Mouse (Mus musculus): Measurements from ENCODE around the gene Atp1b4.
"Not testable (repeated sequence)": the region's sequence is repeated elsewhere in the genome, so short reads cannot be mapped to it uniquely, and the experiment has no call there.

Gene Atp1b4

DNA sequence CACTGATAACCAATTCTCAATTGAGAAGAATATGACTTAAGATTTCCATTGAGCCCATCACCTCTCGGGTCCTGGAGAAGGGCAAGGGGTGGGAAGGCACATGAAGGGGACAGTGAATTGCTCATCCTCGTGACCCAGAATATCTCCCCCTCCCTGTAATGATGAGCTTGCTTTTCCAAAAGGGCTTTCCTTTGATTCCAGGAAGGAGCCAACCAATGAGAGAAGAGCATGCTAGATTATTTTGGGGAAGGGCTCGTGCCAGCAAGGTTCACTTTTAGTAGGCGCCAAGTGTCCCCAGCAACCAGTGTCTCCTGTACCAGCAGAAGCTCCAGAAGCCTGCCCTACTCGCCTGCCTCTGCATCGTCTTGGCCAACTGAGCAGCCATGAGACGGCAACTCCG is at the start of gene Atp1b4:
Gene Atp1b4 (plus strand): TSS at position 301 of the 400 bp plus-strand sequence.
- no peak for DNase-seq (ENCODE audit: low read depth)

DNA sequence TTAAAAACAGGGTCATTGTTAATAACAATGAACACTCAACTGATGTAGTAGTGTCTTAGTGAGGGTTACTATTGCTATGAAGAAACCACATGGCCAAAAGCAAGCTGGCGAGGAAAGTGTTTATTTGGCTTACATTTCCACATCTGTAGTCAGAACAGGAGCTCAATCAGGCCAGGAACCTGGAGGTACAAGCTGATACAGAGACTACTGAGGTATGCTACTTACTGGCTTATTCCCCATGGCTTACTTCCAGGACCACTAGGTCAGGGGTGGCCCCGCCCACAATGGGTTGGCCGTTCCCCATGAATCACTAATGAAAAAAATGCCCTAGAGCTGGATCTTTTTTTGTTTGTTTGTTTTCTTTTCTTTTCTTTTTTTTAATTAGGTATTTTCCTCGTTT is 7.4 kb upstream of the Atp1b4 start:
- DNase-seq (ENCODE audit: low read depth), result no peak

DNA sequence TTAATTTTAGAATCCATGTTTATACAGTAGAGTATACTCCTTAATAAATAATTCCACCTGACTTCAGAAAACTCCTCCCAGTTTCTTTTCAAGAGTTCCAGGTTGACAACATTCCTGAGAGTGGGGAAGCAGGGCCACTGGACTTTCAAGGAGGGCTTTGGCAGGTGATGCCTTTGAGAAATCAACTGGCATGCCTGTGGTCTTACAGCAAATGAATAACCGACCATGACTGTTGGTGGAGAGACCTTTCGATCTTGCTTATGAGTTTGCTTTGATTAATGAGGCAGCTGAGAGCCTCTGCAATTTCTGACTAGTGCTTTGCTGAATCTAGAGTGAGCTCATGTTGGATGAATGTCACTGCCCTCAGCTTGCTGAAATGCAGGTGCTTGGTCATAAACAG is 4.9 kb upstream of the Atp1b4 start:
- no peak for DNase-seq (ENCODE audit: low read depth)

DNA sequence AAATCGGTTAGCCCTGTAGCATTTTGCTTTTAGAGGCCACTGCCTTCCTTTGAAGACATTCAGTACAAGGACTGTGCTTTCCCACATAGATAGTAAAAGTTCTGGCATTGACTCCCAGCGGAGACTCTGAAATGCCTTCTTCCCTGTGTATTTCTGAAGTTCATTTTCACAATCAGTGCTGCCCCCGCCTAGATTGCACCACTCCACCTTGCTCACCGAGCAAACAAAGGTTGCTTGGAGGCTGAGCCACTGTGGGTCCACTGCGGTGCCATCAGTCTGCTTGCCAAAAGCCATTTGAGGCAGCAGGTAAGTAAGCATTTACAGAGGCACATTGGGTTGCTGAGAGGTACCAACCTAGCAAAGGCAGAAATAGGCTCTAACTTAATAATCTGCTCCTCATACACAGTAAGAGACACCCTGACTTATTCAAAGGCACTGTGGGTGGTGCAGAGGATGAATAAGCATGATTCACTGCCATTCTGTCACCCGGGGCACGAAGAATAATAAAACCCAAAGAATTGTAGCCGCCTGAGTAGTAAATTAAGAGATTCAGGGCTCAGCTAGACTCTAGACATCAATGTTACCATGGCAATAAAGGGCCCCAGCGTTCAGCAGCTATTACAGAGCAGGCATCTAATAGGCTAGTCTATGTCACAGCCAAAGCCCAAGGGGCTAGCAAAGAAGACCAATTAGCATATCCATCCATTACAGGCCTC is 2.9 kb upstream of the Atp1b4 start:
- no peak for DNase-seq (ENCODE audit: low read depth)

DNA sequence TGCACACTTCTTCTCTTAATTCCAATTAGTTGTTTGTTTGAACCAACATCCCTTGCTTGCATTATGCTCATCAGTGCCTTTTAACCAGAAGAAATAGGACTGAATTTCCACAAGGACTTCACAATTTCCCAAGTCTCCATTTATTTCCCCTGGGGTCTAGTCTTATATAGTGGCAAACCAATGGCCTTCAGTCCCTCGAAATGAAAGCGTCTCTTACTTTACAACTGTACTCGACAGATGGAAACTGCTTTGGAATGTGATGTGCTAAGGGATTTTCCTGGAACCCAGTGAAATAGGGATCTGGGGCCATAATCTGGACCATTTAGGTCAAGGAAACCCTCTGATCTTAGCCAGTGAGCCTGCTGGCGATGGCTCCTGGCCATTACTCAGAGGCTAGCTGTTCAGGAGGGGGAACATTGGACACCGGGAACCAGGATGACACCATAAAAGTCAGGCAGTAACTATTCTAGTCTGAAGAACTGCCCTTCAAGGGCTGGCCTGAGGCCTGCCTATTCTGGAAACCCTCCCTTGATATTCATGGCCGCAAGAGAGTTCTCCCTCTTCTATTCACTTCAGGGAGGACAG is 2.3 kb upstream of the Atp1b4 start:
- no peak for DNase-seq (ENCODE audit: low read depth)

DNA sequence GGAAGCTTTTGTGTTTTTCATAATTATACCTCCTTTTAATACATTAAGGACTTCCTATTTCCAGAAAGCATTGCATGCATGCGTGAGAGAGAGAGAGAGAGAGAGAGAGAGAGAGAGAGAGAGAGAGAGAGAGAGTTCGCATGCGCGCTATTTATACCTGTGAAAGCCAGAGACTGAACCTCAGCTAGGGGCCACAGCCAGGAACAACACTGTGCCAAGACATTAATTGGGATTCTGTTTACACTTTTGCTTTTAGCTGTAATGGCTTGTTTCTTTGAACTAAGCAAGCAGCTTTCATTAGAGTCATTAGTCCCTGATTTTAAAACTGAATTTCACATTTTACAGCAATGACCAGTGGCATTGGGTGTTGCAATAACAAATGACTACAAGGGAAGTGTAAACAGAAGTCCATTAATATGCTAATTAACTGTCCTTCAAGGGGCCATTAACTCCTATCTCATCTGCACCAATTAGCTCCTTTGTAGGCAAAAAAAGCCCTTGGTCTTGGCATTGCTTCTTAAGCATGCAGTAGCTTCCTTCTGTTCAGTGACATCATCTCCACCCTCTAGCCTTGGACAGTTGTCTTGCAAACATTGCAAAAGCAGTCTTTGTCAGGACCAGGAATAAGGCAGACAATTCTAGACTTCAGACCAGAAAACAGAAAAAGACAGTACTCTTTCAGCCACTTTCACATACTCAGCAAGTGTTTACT is 14.9 kb downstream of the Atp1b4 start:
- no peak for DNase-seq (ENCODE audit: low read depth)

DNA sequence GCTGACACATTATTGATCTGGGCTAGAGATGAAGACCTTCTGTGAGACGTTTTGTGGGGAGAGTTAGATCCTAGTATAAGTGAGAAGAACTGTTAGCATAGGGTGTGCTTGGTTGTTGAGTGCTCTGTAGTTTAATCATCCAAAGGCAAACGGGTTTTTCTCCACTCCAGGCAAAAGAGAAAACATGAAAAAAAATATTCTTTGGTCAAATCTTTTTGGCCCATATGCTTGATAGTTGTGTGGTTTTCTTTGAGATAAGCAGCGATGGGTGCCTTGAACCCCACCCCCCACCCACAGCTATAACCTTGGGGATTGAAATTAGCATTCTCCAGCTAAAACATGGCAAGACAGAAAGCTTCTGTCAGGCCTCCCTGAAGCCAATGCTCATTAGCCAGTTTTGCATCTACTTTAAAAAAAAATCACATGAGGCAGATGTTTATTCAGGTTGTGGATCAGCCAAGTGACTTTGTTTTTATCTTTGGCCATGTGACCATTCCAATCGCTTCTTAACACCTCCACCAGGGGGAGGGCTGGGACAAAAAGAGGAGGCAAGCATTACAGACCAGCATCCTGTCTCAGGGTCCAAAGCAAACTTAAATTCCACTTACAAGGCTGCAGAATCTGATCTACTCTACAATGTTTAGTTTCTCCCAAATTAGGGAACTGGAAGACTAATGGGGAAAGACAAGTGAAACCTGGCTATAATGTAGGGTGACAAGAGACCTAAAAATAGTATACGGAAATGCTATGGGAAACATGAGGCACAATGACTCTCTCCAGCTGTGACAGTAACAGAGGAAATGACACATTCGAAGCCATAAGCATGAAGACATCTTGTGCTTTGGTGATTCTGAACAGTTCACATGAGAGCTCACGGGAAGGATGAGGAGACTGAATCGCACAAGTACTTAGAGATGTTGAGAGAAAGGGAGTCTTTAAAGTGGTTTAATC is 18.6 kb downstream of the Atp1b4 start:
- DNase-seq (ENCODE audit: low read depth), result peak; percentile 18

DNA sequence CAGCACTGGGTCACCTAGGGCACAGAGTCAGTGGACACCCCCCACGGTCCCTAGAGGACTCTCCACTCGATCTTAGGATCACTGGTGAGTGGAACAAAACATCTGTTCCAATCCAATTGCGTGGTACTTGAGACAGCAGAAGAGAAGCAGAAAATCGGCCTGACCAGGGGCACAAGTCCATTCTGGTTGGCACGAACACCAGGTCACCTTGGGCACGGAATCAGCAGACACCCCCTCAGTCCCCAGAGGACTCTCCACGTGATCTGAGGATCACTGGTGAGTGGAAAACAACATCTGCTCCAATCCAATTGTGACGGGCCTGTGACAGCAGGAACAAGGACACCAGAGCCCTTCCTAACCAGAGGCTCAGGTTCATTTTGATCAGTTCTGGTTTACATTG is 46.0 kb downstream of the Atp1b4 start:
- DNase-seq (ENCODE audit: low read depth), result no peak

DNA sequence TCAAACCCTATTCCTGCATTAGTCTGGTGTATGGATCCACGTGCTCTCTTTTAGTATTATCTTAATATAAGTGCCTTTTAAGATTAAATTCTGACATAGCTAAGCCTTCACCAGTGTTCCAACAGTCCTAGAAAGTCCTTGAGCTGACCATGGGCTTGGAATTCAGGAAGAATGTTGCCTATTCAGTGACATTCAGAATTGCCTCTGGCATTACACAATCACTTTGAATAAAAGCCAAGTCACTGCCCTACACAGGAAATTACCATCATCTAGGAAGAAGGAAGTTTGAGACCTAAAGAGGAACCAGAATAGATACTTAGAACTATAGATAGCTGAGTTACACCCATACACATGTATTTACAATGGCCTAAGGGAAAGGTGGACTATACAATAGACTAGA is 48.6 kb downstream of the Atp1b4 start:
- DNase-seq (ENCODE audit: low read depth), result not testable (repeated sequence)

DNA sequence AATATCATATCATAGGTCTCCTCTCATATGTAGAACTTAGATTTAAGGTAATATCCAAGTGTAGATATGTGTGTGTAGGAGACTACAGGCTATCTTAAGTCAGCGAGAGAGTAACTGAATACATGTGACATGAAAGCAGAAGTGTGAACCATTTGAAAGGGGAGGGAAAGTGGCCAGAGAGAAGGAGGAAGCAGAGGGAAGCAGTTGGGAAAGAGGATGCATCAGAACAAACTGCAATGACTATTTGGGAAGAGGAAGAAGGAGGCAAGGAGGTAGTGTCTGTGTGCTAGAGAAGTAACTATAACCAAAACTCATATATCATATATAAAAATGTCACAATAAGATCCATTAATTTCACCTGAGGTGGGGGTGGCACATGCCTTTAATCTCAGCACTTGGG is 57.2 kb downstream of the Atp1b4 start:
- DNase-seq (ENCODE audit: low read depth), result not testable (repeated sequence)

Data from fibroblast of lung, adult 2 months (primary cell).